Mouse (Mus musculus): ENCODE results near the gene Prcd.

DNA sequence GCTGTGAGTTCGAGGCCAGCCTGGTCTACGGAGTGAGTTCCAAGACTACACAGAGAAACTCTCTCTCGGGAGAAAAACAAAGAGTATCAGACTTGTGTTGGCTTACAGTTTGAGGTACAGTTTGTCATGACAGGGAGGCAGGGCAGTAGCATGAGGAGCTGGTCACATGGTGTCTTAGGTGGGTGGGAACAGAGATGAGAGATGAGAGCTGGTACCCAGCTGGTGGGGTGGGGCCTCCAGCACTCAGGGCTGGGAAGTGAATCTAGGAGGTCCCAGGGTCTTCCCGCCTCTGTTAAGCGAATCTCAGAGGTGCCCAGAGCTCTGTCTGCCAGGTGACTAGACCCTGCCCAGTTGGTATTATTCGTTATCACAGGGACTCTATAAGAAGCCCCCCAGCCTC, 23.9 kb upstream of the Prcd start:
- no peak for TF ChIP-seq CTCF (IDR thresholded peaks at IDR 0.05; ENCODE audit: insufficient read depth, low read length)
- TF ChIP-seq POLR2A (IDR thresholded peaks at IDR 0.05; ENCODE audit: borderline replicate concordance, extremely low read depth, low read depth, low read length): no peak

Measured in lung, adult 2 months (tissue).